Mouse (Mus musculus): ENCODE data around the gene P2rx3. TPM values are rescaled to one million over a fixed set of nuclear protein-coding genes. Genes with fewer than 3 reads are reported as not detected.

Gene P2rx3
- total and polyA plus RNA-seq, 3 experiments, result 2.2 to 7.1 (median 3.7) TPM

DNA sequence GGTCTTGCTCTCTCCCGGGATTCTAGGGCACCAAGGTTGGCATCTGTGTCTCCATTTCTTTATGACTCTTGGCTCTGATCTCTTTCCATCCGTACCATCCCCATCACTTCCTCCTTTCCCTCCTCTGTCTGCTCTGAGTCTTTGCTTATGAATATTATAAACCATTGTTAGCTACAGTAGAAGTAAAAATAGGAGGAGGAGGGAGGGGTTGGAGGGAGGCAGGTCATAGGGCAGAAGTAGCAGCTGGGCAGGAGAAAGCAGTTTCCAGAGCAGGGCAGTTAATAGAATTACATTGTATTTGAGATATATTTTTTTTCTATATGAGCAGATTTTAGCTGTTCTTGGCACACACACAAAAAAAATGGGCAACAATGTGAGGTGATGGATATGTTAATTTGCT, 88.5 kb downstream of the P2rx3 start:
- Histone ChIP-seq H3K4me2 (ENCODE audit: insufficient read depth, low read depth, poor library complexity, severe bottlenecking) (no peak overlapping the region), H3K36me3 (replicated peaks in 1 of 2; ENCODE audit: control insufficient read depth in 1 of 2, insufficient read depth in 1 of 2, low read length in 1 of 2) (peaks cover 82 to 98% of the 10 kb centered on the region in 2 experiments)
- in situ Hi-C loops (cut with MboI; ENCODE audit: low pct_ligation_motif_present, low pct_unique_long_range_greater_than_20kb, low sequenced_read_pairs), result no loop called here

More for the DNA sequence above, 88.5 kb downstream of the P2rx3 start:
- dilution Hi-C loops (cut with MboI; ENCODE audit: extremely low pct_ligation_motif_present, extremely low pct_unique_long_range_greater_than_20kb, low sequenced_read_pairs), result no loop called here
- Histone ChIP-seq H3K79me2 (replicated peaks; ENCODE audit: control insufficient read depth, extremely low read depth, insufficient read depth, poor library complexity, severe bottlenecking) (peaks cover 6% of the 10 kb centered on the region), H3K9me3 (replicated peaks; ENCODE audit: low read length) (no peaks in the 10 kb centered on the region), H3K4me3 (replicated peaks in 1 of 3; ENCODE audit: low read depth in 2 of 3, low read length in 2 of 3, poor library complexity in 1 of 3) (no peak overlapping the region), H3K4me1 (ENCODE audit: control insufficient read depth in 1 of 2, insufficient read depth in 2 of 2) (peaks cover 7 to 72% of the 10 kb centered on the region in 2 experiments; a peak in 3 of 4 replicates), H3K9ac (ENCODE audit: insufficient read depth, low read depth) (no peak overlapping the region), H3K27ac (ENCODE audit: insufficient read depth, low read depth) (no peak overlapping the region), H3K27me3 (replicated peaks) (no peaks in the 10 kb centered on the region)
- DNase-seq (ENCODE audit: extremely low read depth), result no peak
- TF ChIP-seq HCFC1 (IDR thresholded peaks at IDR 0.05; ENCODE audit: low read depth, low read length), result no peak
- TF ChIP-seq POLR2AphosphoS2 (IDR thresholded peaks at IDR 0.05; ENCODE audit: low read depth, low read length), result no peak
- no peak for TF ChIP-seq TCF12 (IDR thresholded peaks at IDR 0.05; ENCODE audit: low read depth, low read length)
- no peak for TF ChIP-seq TBP (conservative IDR thresholded peaks at IDR 0.05; ENCODE audit: low read depth, low read length)
- TF ChIP-seq ETS1 (conservative IDR thresholded peaks at IDR 0.05; ENCODE audit: low read depth, low read length), result no peak
- no peak for TF ChIP-seq MEF2A (IDR thresholded peaks at IDR 0.05; ENCODE audit: borderline replicate concordance, low read depth, low read length)
- no peak for TF ChIP-seq ZNF384 (IDR thresholded peaks at IDR 0.05; ENCODE audit: low read depth, low read length)
- TF ChIP-seq MAFK (IDR thresholded peaks at IDR 0.05; ENCODE audit: insufficient replicate concordance, low read length), result no peak
- TF ChIP-seq RCOR1 (conservative IDR thresholded peaks at IDR 0.05; ENCODE audit: low read depth, low read length), result no peak

Other genes starting within 250 kb of the P2rx3 start
- gene Ube2l6, start 238.6 kb downstream of the P2rx3 start, total RNA-seq (2012; rRNA removed), result 1.7 and 2.0 TPM in 2 replicates
- gene Ube2l6, start 238.6 kb downstream of the P2rx3 start, total RNA-seq (2014; rRNA removed), result 7.3 and 8.5 TPM in 2 replicates
- gene Ube2l6, start 238.6 kb downstream of the P2rx3 start, polyA plus RNA-seq (2012; ENCODE audit: insufficient read length, low read depth), result 4.1 and 5.0 TPM in 2 replicates
- 0.71 and 1.5 TPM in 2 replicates for gene Smtnl1, start 214.8 kb downstream of the P2rx3 start, total RNA-seq (2012; rRNA removed)
- 0.26 TPM in 1 of 2 replicates, not detected in the other for gene Smtnl1, start 214.8 kb downstream of the P2rx3 start, total RNA-seq (2014; rRNA removed)
- gene Smtnl1, start 214.8 kb downstream of the P2rx3 start, polyA plus RNA-seq (2012; ENCODE audit: insufficient read length, low read depth), result 0.13 and 0.14 TPM in 2 replicates
- gene Timm10, start 210.5 kb downstream of the P2rx3 start, total RNA-seq (2012; rRNA removed), result 81.2 and 99.6 TPM in 2 replicates
- gene Timm10, start 210.5 kb downstream of the P2rx3 start, total RNA-seq (2014; rRNA removed), result 107 and 115 TPM in 2 replicates
- 77.7 and 86.0 TPM in 2 replicates for gene Timm10, start 210.5 kb downstream of the P2rx3 start, polyA plus RNA-seq (2012; ENCODE audit: insufficient read length, low read depth)
- 4.9 and 5.0 TPM in 2 replicates for gene Slc43a1, start 198.6 kb downstream of the P2rx3 start, total RNA-seq (2012; rRNA removed)
- gene Slc43a1, start 198.6 kb downstream of the P2rx3 start, total RNA-seq (2014; rRNA removed), result 0.19 TPM in 1 of 2 replicates, not detected in the other
- gene Slc43a1, start 198.6 kb downstream of the P2rx3 start, polyA plus RNA-seq (2012; ENCODE audit: insufficient read length, low read depth), result 0.30 and 0.71 TPM in 2 replicates
- gene Rtn4rl2, start 150.8 kb downstream of the P2rx3 start, total RNA-seq (2012; rRNA removed), result not detected in 2 replicates
- gene Rtn4rl2, start 150.8 kb downstream of the P2rx3 start, total RNA-seq (2014; rRNA removed), result not detected in 2 replicates
- not detected in 2 replicates for gene Rtn4rl2, start 150.8 kb downstream of the P2rx3 start, polyA plus RNA-seq (2012; ENCODE audit: insufficient read length, low read depth)
- gene Slc43a3, start 100.9 kb downstream of the P2rx3 start, total RNA-seq (2012; rRNA removed), result 121 and 136 TPM in 2 replicates
- 163 and 176 TPM in 2 replicates for gene Slc43a3, start 100.9 kb downstream of the P2rx3 start, total RNA-seq (2014; rRNA removed)
- 140 and 174 TPM in 2 replicates for gene Slc43a3, start 100.9 kb downstream of the P2rx3 start, polyA plus RNA-seq (2012; ENCODE audit: insufficient read length, low read depth)
- 0.81 and 1.5 TPM in 2 replicates for gene Prg2, start 57.0 kb downstream of the P2rx3 start, total RNA-seq (2012; rRNA removed)
- gene Prg2, start 57.0 kb downstream of the P2rx3 start, total RNA-seq (2014; rRNA removed), result 0.60 and 1.1 TPM in 2 replicates
- gene Prg2, start 57.0 kb downstream of the P2rx3 start, polyA plus RNA-seq (2012; ENCODE audit: insufficient read length, low read depth), result 0.49 and 0.93 TPM in 2 replicates
- not detected in 2 replicates for gene Prg3, start 49.2 kb downstream of the P2rx3 start, total RNA-seq (2012; rRNA removed)
- gene Prg3, start 49.2 kb downstream of the P2rx3 start, total RNA-seq (2014; rRNA removed), result not detected in 2 replicates
- gene Prg3, start 49.2 kb downstream of the P2rx3 start, polyA plus RNA-seq (2012; ENCODE audit: insufficient read length, low read depth), result not detected in 2 replicates
- 241 and 287 TPM in 2 replicates for gene Ssrp1, start 228 bp downstream of the P2rx3 start, total RNA-seq (2012; rRNA removed)
- gene Ssrp1, start 228 bp downstream of the P2rx3 start, total RNA-seq (2014; rRNA removed), result 287 and 297 TPM in 2 replicates
- gene Ssrp1, start 228 bp downstream of the P2rx3 start, polyA plus RNA-seq (2012; ENCODE audit: insufficient read length, low read depth), result 437 and 585 TPM in 2 replicates
- gene Tnks1bp1, start 10.6 kb upstream of the P2rx3 start, total RNA-seq (2012; rRNA removed), result 3.8 and 7.5 TPM in 2 replicates
- gene Tnks1bp1, start 10.6 kb upstream of the P2rx3 start, total RNA-seq (2014; rRNA removed), result 1.5 TPM in 2 replicates
- 3.9 and 4.0 TPM in 2 replicates for gene Tnks1bp1, start 10.6 kb upstream of the P2rx3 start, polyA plus RNA-seq (2012; ENCODE audit: insufficient read length, low read depth)
- not detected in 2 replicates for gene Aplnr, start 98.8 kb upstream of the P2rx3 start, total RNA-seq (2012; rRNA removed)
- gene Aplnr, start 98.8 kb upstream of the P2rx3 start, total RNA-seq (2014; rRNA removed), result not detected in 2 replicates
- not detected in 2 replicates for gene Aplnr, start 98.8 kb upstream of the P2rx3 start, polyA plus RNA-seq (2012; ENCODE audit: insufficient read length, low read depth)
- 0.04 TPM in 1 of 2 replicates, not detected in the other for gene Lrrc55, start 159.7 kb upstream of the P2rx3 start, total RNA-seq (2012; rRNA removed)
- not detected in 2 replicates for gene Lrrc55, start 159.7 kb upstream of the P2rx3 start, total RNA-seq (2014; rRNA removed)
- 0.08 TPM in 1 of 2 replicates, not detected in the other for gene Lrrc55, start 159.7 kb upstream of the P2rx3 start, polyA plus RNA-seq (2012; ENCODE audit: insufficient read length, low read depth)